Mouse (Mus musculus) spleen, adult 12 weeks (tissue): ENCODE data around the gene 1110032F04Rik.
"Not testable (repeated sequence)": the region's sequence is repeated elsewhere in the genome, so short reads cannot be mapped to it uniquely, and the experiment has no call there.

ENCODE experiments used
- DNase-seq: peaks from one replicate; pipeline ENCODE4 v3.0.0; 2022; ENCODE audit warnings: low spot score

The 1110032F04Rik gene

DNA sequence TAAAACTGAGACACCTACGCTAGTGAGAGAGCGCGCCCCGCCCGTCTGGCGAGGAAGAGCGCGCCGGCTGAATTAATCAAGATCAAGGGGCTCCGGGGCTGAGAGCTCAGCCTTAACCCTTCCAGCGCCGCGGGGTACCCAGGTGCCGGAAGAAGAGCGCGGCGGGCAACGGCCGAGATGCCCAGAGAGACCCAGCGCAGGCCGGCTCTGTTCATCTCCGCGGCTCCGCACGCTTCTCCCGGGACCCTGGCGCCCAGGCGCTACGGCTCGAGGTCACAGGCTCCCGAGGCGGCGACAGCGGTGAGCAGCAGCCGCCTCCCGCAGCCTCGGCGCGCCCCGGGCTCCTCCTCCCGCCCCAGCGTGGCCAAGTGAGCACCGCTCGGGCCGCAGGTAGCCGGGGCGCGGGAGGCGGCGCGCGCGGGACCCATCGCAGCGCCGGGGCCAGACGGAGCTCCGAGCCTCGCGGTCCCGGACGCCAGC lies at the start of gene 1110032F04Rik:
Gene 1110032F04Rik, plus strand, starts transcription at position 376 of the 480 bp plus-strand sequence.
- peak; percentile 1 for DNase-seq

DNA sequence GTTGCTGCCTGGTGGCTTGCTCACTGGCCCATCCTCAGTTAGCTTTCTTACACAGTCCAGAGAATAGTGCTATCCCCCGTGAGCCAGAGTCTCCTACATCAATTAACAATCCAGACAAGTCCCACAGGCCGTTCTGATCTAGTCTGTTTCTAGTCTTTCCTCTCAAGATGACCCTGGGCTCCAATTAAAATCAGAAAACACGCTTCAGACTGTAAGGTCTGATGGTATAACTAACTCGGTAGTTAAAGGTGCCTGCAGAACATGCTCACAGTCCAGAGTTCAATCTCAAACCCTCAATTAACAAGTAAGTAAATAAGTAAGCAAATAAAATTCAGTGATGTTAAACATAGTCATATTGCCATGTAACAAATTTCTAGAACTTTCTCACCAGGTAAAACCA lies 48.0 kb upstream of the 1110032F04Rik start:
- DNase-seq = no peak

DNA sequence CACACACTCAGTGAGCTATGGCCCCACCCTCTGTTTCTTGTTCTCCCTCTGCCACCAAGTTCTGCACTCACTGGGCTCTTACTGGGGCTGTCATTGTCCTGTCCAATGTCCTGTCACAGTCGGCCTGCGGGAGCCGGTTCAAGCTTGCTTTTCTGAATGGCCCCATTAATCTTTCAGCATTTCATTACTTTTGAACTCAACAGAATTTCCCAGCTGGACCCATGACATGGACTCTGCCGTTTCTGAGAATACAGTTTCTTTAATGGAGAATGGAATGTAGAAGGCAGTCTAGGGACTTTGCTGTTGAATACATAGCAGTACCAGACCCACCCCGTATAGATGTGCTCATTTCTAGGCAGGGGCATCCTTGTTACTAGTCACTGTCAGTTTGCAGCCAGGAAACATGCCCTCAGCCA lies 47.5 kb upstream of the 1110032F04Rik start:
- DNase-seq = no peak

- no peak for DNase-seq
Measured at GRCm38 (mm10) chr3:68823876-68824764, 45.3 kb upstream of the 1110032F04Rik start.

DNA sequence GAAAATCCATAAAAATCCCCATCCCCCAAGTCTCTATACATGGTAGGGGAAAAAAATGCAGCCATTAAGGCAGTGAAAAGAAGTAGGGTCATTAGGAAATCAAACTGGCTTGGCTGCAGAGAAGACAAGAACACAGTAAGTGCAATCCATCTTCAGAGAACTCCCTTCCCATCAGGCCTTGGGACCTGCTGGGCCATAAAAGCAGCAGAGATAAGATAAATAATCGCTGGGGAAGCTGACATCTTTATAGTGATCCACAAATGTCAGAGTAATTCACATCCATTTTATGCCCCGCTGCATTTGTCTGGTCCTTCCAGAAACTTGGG lies 44.7 kb upstream of the 1110032F04Rik start:
- DNase-seq = no peak

- no peak for DNase-seq
Measured at GRCm38 (mm10) chr3:68825151-68825550, 44.2 kb upstream of the 1110032F04Rik start.

DNA sequence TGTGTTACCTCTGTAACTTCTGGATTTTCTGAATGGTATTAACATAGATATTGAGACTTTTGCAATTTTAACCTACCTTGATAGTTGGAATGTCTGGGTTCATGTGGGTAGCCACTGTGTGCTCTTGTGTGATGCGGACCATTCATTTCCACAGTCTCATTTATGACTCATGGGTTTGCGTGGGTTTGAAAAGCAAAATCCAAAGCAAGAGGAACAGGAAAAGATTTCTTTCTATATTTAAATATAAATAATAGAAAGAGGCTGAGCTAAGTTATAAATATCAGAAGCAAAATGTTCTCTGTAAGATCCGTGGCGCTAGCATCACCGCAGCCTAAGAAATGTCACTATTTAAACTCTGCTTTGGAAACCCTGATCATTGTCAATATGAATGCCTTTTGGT lies 41.7 kb upstream of the 1110032F04Rik start:
- DNase-seq = no peak

DNA sequence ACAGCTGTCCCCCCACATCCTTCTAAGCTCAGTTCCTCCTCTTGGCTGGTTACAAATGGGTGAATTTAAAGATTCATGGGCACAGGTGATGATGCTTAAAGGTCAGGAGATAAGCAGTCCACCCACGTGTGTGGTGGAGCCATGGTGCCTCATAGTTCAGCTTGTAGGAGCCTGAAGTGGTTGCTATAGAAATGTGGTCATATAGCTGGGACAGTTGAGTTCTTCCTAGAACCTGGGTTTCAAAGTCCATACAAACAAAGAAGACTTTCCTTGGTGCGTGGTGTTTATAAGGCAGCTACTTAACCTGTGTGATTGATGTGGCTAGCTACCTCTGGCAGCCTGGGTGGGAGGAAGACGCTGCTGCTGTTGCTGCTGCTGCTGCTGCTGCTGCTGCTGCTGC lies 39.4 kb upstream of the 1110032F04Rik start:
- no peak for DNase-seq

GRCm38 (mm10) chr3:68836857-68837499 lies 32.4 kb upstream of the 1110032F04Rik start:
- no peak for DNase-seq

GRCm38 (mm10) chr3:68840206-68840605 lies 29.2 kb upstream of the 1110032F04Rik start:
- no peak for DNase-seq

DNA sequence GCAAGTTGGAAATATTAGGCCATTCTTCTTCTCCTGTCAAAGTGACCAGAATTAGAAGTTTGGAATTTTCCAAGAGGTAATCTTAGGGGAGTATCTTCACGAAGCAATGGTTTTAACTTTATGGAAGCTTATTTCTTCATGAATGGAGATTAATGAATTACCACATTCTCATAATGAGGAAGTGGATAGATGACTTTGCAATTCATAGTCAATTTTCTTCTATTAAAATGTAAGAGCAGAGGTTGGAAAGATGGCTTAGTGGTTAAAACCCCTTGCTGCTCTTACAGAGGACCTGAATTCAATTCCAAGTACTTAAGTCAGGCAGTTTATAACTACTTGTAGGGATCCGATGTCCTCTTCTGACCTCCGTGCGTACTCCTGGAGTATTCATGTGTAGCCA lies 25.4 kb upstream of the 1110032F04Rik start:
- no peak for DNase-seq

DNA sequence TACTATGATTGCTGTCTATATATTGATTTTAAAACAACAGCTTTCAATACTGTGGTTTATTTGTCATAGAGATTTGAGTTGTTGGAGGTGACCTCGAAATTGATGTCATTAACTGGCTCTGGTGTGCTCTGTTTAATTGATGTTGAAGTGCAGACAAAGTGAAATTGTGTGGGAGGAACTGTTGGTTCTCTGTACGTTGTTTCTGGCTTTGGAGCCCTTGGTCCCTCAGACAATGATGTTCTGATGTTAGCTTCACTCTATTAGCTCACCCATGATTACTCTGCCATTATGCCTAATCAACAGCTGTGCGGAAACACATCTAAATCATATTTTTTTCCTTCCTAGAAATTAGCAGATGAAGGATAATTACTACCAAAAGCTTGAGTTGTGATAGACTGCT lies 21.1 kb upstream of the 1110032F04Rik start:
- no peak for DNase-seq

DNA sequence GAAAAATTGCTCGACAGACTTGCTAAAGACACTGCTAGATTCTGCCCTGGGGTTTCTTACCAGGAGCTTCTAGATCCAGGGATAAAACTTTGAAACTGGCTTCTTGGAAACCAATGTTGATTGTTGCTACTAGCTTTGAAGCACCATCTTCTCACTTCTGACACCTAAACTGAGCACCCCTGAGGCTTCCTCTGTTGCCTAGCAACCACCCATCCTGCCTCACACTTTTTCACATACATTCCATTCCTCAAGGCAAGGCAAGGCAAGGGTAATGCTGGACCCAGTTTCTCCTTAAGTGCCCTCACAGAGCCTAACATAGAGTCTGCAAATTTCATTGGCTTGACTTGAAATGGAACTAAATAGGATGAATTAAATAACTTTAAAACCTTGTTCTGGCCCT lies 17.0 kb upstream of the 1110032F04Rik start:
- DNase-seq = no peak

DNA sequence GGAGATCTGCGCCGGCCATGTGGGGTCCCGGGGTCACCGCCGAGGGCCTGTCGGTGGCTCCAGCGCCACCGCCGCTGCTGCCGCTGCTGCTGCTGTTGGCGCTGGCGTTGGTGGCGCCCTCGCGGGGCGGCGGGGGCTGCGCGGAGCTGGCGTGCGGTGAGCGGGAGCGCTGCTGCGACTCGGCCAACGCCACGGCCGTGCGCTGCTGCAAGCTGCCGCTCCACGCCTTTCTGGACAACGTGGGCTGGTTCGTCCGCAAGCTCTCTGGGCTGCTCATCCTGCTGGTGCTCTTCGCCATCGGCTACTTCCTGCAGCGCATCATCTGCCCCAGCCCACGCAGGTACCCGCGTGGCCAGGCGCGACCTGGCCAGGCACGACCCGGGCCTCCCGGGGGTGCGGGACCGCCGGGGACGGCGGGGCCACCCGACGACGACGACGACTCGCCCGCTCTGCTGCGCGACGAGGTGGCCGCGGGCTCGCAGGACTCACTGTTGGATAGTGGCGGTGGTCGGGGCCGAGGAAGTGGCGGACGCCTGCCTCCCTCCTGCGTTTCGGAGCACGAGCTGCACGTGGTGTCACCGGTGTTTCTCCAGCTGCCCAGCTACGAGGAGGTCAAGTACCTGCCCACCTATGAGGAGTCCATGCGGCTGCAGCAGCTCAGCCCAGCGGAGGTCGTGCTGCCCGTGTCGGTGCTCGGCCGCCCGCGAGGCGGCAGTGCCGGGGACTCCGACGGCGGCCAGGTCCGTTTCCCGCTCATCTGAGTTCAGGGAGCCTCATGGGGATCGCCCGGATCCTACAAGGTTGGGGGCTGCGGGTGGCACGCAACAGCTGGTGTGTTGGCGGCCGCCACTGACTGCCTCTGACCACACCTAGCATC lies 543 bp downstream of the 1110032F04Rik start:
- DNase-seq = peak; percentile 1

GRCm38 (mm10) chr3:68870568-68870950 lies 1.2 kb downstream of the 1110032F04Rik start:
- no peak for DNase-seq

- DNase-seq = no peak
Measured at GRCm38 (mm10) chr3:68874079-68874478, 4.7 kb downstream of the 1110032F04Rik start.

- DNase-seq = no peak
Measured at GRCm38 (mm10) chr3:68886845-68887244, 17.5 kb downstream of the 1110032F04Rik start.

- no peak for DNase-seq
Measured at GRCm38 (mm10) chr3:68895426-68895825, 26.0 kb downstream of the 1110032F04Rik start.

GRCm38 (mm10) chr3:68897154-68897553 lies 27.8 kb downstream of the 1110032F04Rik start:
- DNase-seq = no peak

GRCm38 (mm10) chr3:68902636-68903035 lies 33.2 kb downstream of the 1110032F04Rik start:
- not testable (repeated sequence) for DNase-seq

- no peak for DNase-seq
Measured at GRCm38 (mm10) chr3:68904902-68905778, 35.8 kb downstream of the 1110032F04Rik start.
